8 mouse cellular contexts compared by ENCODE assay signal in the genomic region with DNA sequence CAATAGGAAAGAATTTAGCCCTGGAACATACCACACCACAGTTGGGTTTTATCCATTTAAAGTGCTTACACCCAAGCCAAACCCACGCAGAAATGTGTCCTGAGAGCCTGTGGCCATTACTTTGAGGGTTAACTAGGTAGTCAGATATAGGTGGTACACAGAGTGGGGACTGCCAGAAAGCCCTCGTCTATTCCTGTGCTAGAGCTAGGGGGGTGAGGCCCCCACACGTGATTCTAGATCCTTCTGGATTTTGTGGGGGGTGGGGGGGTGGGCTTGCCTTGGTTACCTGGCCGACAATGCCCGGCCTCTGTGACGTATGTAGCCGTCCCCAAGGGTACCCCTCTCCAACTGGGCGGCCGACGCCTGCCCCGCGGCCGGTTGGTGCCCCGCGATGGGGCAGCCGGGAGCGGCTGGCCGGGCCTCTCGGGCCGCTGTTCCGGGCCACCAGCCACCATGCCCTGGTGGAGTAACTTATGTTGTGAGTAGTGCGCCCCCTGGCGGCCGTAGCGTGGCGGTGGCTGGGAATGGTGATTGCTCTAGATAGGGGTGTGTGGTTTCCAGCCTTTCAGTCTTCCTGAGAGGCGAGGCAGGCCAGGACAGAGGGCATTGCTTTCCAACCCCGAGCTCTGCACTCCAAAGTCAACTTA. TPM values are rescaled to one million over a fixed set of nuclear protein-coding genes. Genes with fewer than 3 reads are reported as not detected.
A peak's percentile ranks its signal among the peaks of the same experiment; 100 is the strongest.
DNase-seq lines count a peak whose midpoint lies in the region; ATAC-seq and TF ChIP-seq lines count a peak whose summit lies in the region.

No protein-coding gene starts in this region.

- peak; percentile 92 for DNase-seq in ES-E14 (ENCODE audit: low read depth, low spot score)
- peak; percentile 86 for DNase-seq in cerebellum, adult 11 months
- DNase-seq in heart, postnatal 25 days (ENCODE audit: low spot score) = peak; percentile 80
- DNase-seq in layer of hippocampus, adult 11-12 months (ENCODE audit: low spot score) = peak; percentile 94
- DNase-seq in liver, postnatal 0 days = peak; percentile 90
- DNase-seq in testis, postnatal 10 days (ENCODE audit: low spot score) = peak; percentile 93

- no peaks in the 10 kb centered on the region for H3K27me3 ChIP-seq in forebrain, embryonic 15.5 days
- no peaks in the 10 kb centered on the region for H3K27me3 ChIP-seq in liver, postnatal 0 days (ENCODE audit: insufficient read depth, low read length)
- H3K27me3 ChIP-seq in neural tube, embryonic 15.5 days (replicated peaks) = no peaks in the 10 kb centered on the region

- H3K4me3 ChIP-seq in ES-E14 (ENCODE audit: insufficient read depth in 1 of 2, low read depth in 1 of 2, low read length in 2 of 2, poor library complexity in 1 of 2, severe bottlenecking in 1 of 2) = peak overlapping the region in 1 of 2 experiments; percentile 54; a peak in 2 of 4 replicates
- peak overlapping the region; percentile 29 for H3K4me3 ChIP-seq in forebrain, embryonic 15.5 days
- peak overlapping the region; percentile 36 for H3K4me3 ChIP-seq in liver, postnatal 0 days (ENCODE audit: low read depth, low read length)
- peak overlapping the region; percentile 29 for H3K4me3 ChIP-seq in neural tube, embryonic 15.5 days (replicated peaks)

- peaks cover 5% of the 10 kb centered on the region; the same call in 1 of the 2 replicates for H3K36me3 ChIP-seq in ES-E14 (ENCODE audit: control insufficient read depth, insufficient read depth, low read length, poor library complexity, severe bottlenecking)
- no peaks in the 10 kb centered on the region for H3K36me3 ChIP-seq in forebrain, embryonic 15.5 days
- H3K36me3 ChIP-seq in liver, postnatal 0 days (replicated peaks; ENCODE audit: insufficient read depth, low read length) = no peaks in the 10 kb centered on the region
- no peaks in the 10 kb centered on the region for H3K36me3 ChIP-seq in neural tube, embryonic 15.5 days

- TF ChIP-seq EP300 in liver, postnatal 0 days (IDR thresholded peaks at IDR 0.05; ENCODE audit: low read depth) = no peak

- in situ Hi-C loops in ES-E14 (cut with MboI; ENCODE audit: low sequenced_read_pairs in 2 of 2, unreplicated experiment in 2 of 2) = no loop called here

- H3K9ac ChIP-seq in ES-E14 (ENCODE audit: insufficient read depth, low read depth, low read length, poor library complexity, severe bottlenecking) = peak overlapping the region; percentile 54; the same call in 1 of the 2 replicates
- no peak overlapping the region for H3K9ac ChIP-seq in forebrain, embryonic 15.5 days (replicated peaks)
- peak overlapping the region; percentile 54 for H3K9ac ChIP-seq in liver, postnatal 0 days (replicated peaks)
- H3K9ac ChIP-seq in neural tube, embryonic 15.5 days (replicated peaks) = no peak overlapping the region

- H3K9me3 ChIP-seq in ES-E14 (ENCODE audit: control insufficient read depth, insufficient read depth, low read depth, low read length) = no peaks in the 10 kb centered on the region
- no peaks in the 10 kb centered on the region for H3K9me3 ChIP-seq in forebrain, embryonic 15.5 days
- H3K9me3 ChIP-seq in liver, postnatal 0 days (ENCODE audit: low read length) = no peaks in the 10 kb centered on the region
- no peaks in the 10 kb centered on the region for H3K9me3 ChIP-seq in neural tube, embryonic 15.5 days (replicated peaks)

- ATAC-seq in forebrain, embryonic 15.5 days (replicated peaks) = peak; percentile 89
- peak; percentile 96 for ATAC-seq in liver, postnatal 0 days
- peak; percentile 67 for ATAC-seq in neural tube, embryonic 15.5 days (ENCODE audit: low FRiP score)

- peak overlapping the region; percentile 51 for H3K4me2 ChIP-seq in forebrain, embryonic 15.5 days (replicated peaks)
- H3K4me2 ChIP-seq in liver, postnatal 0 days (ENCODE audit: low read depth, low read length) = peak overlapping the region; percentile 71
- peak overlapping the region; percentile 61 for H3K4me2 ChIP-seq in neural tube, embryonic 15.5 days

- H3K27ac ChIP-seq in ES-E14 (ENCODE audit: insufficient read depth, low read depth, low read length, poor library complexity, severe bottlenecking) = no peak overlapping the region
- no peak overlapping the region for H3K27ac ChIP-seq in forebrain, embryonic 15.5 days (replicated peaks)
- no peak overlapping the region for H3K27ac ChIP-seq in liver, postnatal 0 days (ENCODE audit: low read depth)
- H3K27ac ChIP-seq in neural tube, embryonic 15.5 days (replicated peaks) = no peak overlapping the region

- 5% methylated on average over 28 of the region's 28 CpGs for WGBS in forebrain, embryonic 15.5 days
- 10% methylated on average over 28 of the region's 28 CpGs for WGBS in liver, postnatal 0 days (ENCODE audit: insufficient replicate concordance)
- WGBS in neural tube, embryonic 15.5 days = 5% methylated on average over 28 of the region's 28 CpGs

- TF ChIP-seq CTCF in liver, postnatal 0 days (IDR thresholded peaks at IDR 0.05; ENCODE audit: low read depth) = peak; percentile 89

- peaks cover 9% of the 10 kb centered on the region in 2 experiments; a peak in 3 of 4 replicates for H3K4me1 ChIP-seq in ES-E14 (ENCODE audit: control insufficient read depth in 2 of 2, insufficient read depth in 2 of 2, low read length in 2 of 2, poor library complexity in 1 of 2)
- peaks cover 5% of the 10 kb centered on the region; the same call in 1 of the 2 replicates for H3K4me1 ChIP-seq in forebrain, embryonic 15.5 days
- H3K4me1 ChIP-seq in liver, postnatal 0 days (ENCODE audit: insufficient read depth) = peaks cover 5% of the 10 kb centered on the region
- peaks cover 8% of the 10 kb centered on the region for H3K4me1 ChIP-seq in neural tube, embryonic 15.5 days

- intact Hi-C loops in heart, postnatal 25 days (cut with DNase I) = loop anchor here (5.0 to 10.0 kb wide), 2 partner anchors 259 to 812 kb away; no protein-coding TSS in a partner anchor

TF ChIP-seq in ES-E14, 5 proteins besides CTCF, POLR2A, EP300 and RAD21:
- 0 out of 2 replicates have a peak, but pooled peaks have one; percentile 8 for TF ChIP-seq ZC3H11A (IDR thresholded peaks at IDR 0.05; ENCODE audit: borderline replicate concordance, low read depth, low read length)
- no peak for TF ChIP-seq HCFC1 (IDR thresholded peaks at IDR 0.05; ENCODE audit: borderline replicate concordance, insufficient read depth, low read length)
- TF ChIP-seq CHD2 (IDR thresholded peaks at IDR 0.05; ENCODE audit: low read depth, low read length) = no peak
- no peak for TF ChIP-seq ZNF384 (IDR thresholded peaks at IDR 0.05; ENCODE audit: low read depth, low read length)

RNA-seq across cellular contexts. Expression of a gene that starts 41.3 kb away (rescaled TPM):
- total RNA-seq in ES-E14 (2012; rRNA removed) = 11.9 and 14.7 TPM in 2 replicates
- 17.8 and 18.4 TPM in 2 replicates for polyA plus RNA-seq in forebrain, embryonic 15.5 days (2015; fragmentation: Nextera tagmentation; extraction: Ambion mirVana)
- 1 to 10 TPM; 6.0 to 6.3 TPM for total RNA-seq in heart, postnatal 25 days (2021)
- 3.1 TPM in 2 replicates for polyA plus RNA-seq in liver, postnatal 0 days (2015; fragmentation: Nextera tagmentation; extraction: Ambion mirVana)
- polyA plus RNA-seq in neural tube, embryonic 15.5 days (2015; fragmentation: Nextera tagmentation; extraction: Ambion mirVana) = 13.1 and 13.4 TPM in 2 replicates

Comparison
In these comparisons a context has a peak if more than half of its experiments do, and no peak if none do; other contexts are left out.
1. H3K9ac ChIP-seq: peak in ES-E14 (single experiment) and liver, postnatal 0 days (single experiment); none in forebrain, embryonic 15.5 days (single experiment) and neural tube, embryonic 15.5 days (single experiment).
2. Peak in every context shown above with its lines, with median percentiles within 50 percentile points of each other: DNase-seq, ATAC-seq and H3K4me2 ChIP-seq.